Comparison of ENCODE assay signal across 14 mouse cellular contexts in the genomic region with DNA sequence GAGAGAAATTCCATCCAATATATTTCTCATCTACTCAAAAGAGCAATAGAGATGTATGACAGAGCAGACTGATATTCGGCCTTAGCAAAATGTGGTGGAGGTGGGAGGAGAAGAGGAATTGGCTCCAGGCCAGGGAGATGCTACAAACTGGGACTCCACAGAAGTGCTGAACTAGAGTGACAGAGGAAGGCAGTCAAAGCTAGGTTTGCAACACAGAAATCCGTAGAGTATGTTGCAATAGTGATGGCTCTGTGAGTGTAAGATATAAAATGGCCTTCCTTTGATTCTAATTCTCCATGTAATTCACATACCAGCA.
DNase-seq lines count a peak whose midpoint lies in the region; ATAC-seq and TF ChIP-seq lines count a peak whose summit lies in the region.
"Had no signal": no experiment of that assay in that cellular context is flagged by ENCODE, and none has a peak within 500 bp of the region (broad histone marks: within the 10 kb centered on the region; RNA-seq: fewer than 3 reads in every experiment).

No protein-coding gene starts in this region.

- 70% methylated on average over 2 of the region's 2 CpGs for WGBS in hindbrain, embryonic 16.5 days

- no peak overlapping the region for H3K4me3 ChIP-seq in hindbrain, embryonic 16.5 days (ENCODE audit: low read length)
- H3K4me3 ChIP-seq: embryonic facial prominence, embryonic 13.5 days; heart, embryonic 15.5 days; hindbrain, embryonic 13.5 days; myocyte had no signal

- H3K4me2 ChIP-seq in hindbrain, embryonic 16.5 days (ENCODE audit: low read length): no peak overlapping the region
- H3K4me2 ChIP-seq: embryonic facial prominence, embryonic 13.5 days; heart, embryonic 15.5 days; hindbrain, embryonic 13.5 days had no signal

- H3K9ac ChIP-seq in hindbrain, embryonic 16.5 days (ENCODE audit: low read depth, low read length): no peak overlapping the region
- H3K9ac ChIP-seq: embryonic facial prominence, embryonic 13.5 days; heart, embryonic 15.5 days; hindbrain, embryonic 13.5 days had no signal

- intact Hi-C loops in left cerebral cortex, postnatal 36 days (cut with DNase I): no loop called here

- no peak overlapping the region for H3K27ac ChIP-seq in hindbrain, embryonic 16.5 days (ENCODE audit: low read depth, low read length)
- H3K27ac ChIP-seq: embryonic facial prominence, embryonic 13.5 days; heart, embryonic 15.5 days; hindbrain, embryonic 13.5 days had no signal

- H3K4me1 ChIP-seq in hindbrain, embryonic 16.5 days (ENCODE audit: control insufficient read depth, insufficient read depth, low read depth, low read length): peaks cover 2% of the 10 kb centered on the region; the same call in 1 of the 2 replicates
- H3K4me1 ChIP-seq: embryonic facial prominence, embryonic 13.5 days; heart, embryonic 15.5 days had no signal

- H3K9me3 ChIP-seq in hindbrain, embryonic 16.5 days (ENCODE audit: control insufficient read depth, low read length): no peaks in the 10 kb centered on the region
- H3K9me3 ChIP-seq: embryonic facial prominence, embryonic 13.5 days; heart, embryonic 15.5 days; hindbrain, embryonic 13.5 days had no signal

- DNase-seq in brain, adult 2 months (ENCODE audit: low read depth, low spot score): peak; percentile 82
- peak; percentile 56 for DNase-seq in brain, embryonic 14.5 days (ENCODE audit: low read depth)
- DNase-seq in layer of hippocampus, adult 9-11 months: peak; percentile 67
- peak; percentile 26 to 37 for DNase-seq in left cerebral cortex, postnatal 36 days (ENCODE audit: low spot score in 2 of 2)
- DNase-seq in embryo, embryonic 9.5 days (ENCODE audit: extremely low spot score): no peak
- no peak for DNase-seq in kidney, postnatal 36 days
- DNase-seq in adrenal gland, adult (ENCODE audit: inconsistent age in 2 of 2, low spot score in 1 of 2): no peak
- DNase-seq: heart, adult 11 months; kidney, adult 2 months had no signal

- no peak for TF ChIP-seq CTCF in brain, embryonic 14.5 days (IDR thresholded peaks at IDR 0.05; ENCODE audit: borderline replicate concordance, extremely low read depth, insufficient read depth, insufficient read length)

- no peak for TF ChIP-seq POLR2A in brain, embryonic 14.5 days (IDR thresholded peaks at IDR 0.05; ENCODE audit: borderline replicate concordance, extremely low read depth, insufficient read depth, insufficient read length, poor library complexity, severe bottlenecking)

- H3K27me3 ChIP-seq in hindbrain, embryonic 16.5 days (replicated peaks; ENCODE audit: control insufficient read depth, insufficient read depth, low read length): no peaks in the 10 kb centered on the region
- H3K27me3 ChIP-seq: embryonic facial prominence, embryonic 13.5 days; heart, embryonic 15.5 days; hindbrain, embryonic 13.5 days had no signal

- ATAC-seq in hindbrain, embryonic 16.5 days: no peak

- H3K36me3 ChIP-seq in hindbrain, embryonic 16.5 days (ENCODE audit: control insufficient read depth, insufficient read depth, low read length): no peaks in the 10 kb centered on the region
- H3K36me3 ChIP-seq: embryonic facial prominence, embryonic 13.5 days; heart, embryonic 15.5 days; hindbrain, embryonic 13.5 days had no signal

Comparison
In these comparisons a context has a peak if more than half of its experiments do, and no peak if none do; other contexts are left out.
1. DNase-seq: peak in brain, adult 2 months (single experiment), brain, embryonic 14.5 days (single experiment), layer of hippocampus, adult 9-11 months (single experiment) and left cerebral cortex, postnatal 36 days (2 of 2); none in embryo, embryonic 9.5 days (single experiment), kidney, postnatal 36 days (0 of 2) and adrenal gland, adult (0 of 2).